Mouse (Mus musculus) cerebellum, adult 9-11 months (tissue): ENCODE data around the gene Rbm17.
"Not testable (repeated sequence)": the region's sequence is repeated elsewhere in the genome, so short reads cannot be mapped to it uniquely, and the experiment has no call there.

Experiments used
- DNase-seq: peaks from one replicate; pipeline ENCODE4 v3.0.0; 2022

Rbm17 gene

DNA sequence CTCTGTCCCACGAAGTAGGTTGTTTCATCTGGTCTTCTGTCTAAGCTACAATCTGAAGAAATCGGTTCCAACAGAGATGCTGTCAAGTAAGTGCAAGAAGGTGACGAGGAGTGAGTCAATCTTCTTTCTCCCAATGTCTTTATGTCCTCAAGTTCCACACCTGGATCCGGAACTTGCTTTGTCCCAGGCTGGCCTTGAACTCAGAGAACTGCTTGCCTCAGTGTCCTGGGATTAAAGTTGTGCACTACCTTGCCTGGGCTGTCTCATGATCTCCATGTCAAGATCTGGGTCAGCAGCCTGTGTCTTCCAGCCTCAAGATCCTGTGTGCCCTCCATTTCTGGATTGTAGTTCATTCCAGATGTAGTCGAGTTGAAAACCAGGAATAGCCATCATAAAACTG lies at the start of gene Rbm17:
Gene Rbm17, minus strand, starts transcription at position 101 of the 400 bp plus-strand sequence.
- no peak for DNase-seq

DNA sequence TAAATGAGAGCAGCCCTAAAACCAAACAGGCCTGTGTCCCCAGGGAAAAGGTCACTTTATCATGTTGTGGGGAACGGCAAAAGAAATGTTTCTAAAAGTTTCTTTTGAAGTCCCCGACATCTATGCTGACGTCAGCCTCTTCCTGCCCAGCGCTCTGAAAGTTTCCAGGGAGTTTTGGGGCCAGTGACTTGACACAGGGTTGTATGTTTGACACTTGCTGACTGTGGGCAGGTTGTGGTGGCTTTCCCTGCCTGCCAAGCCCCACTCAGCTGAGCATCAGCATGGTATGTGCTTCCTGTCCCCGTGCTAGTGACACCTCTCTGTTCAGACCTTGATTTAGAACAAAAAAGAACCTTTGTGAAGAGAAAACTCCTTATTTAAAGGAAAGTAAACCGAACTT lies 49.4 kb upstream of the Rbm17 start:
- DNase-seq = no peak

DNA sequence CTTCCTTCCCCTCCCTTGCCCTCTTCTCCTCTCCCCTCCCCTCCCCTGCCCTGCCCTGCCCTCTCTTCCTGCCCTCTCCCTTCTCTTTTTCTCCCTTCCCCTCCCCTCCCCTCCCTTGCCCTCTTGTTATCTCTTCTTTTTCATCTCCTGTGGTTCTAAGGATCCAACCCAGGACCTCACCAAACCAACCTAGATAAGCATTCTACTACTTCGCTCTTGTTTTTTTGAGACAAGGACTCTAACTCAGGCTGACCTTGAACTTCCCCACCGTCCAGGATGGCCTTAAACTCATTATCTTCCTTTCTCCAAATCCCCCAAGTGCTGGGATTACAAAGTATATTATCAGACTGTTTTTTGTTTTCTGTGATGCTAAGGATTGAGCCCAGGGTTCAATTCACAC lies 48.8 kb upstream of the Rbm17 start:
- DNase-seq = no peak

DNA sequence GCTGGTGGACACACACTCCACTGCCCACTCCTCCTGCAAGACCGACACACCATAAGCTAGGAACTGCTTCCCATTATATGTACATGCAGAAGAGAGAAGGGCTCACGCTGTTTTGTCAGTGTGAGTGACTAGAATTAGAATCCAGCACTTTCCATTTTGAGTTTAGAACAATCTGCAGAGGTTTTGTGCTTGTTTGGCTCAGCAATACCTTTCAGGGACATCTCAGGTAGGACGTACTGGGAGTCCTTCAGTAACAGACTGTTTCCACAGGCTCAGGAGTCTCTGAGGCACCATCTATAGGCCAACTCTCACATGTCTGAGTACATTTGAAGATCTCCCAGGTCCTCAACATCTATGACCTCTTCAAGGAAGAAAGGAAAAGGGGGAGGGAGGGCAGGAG lies 48.2 kb upstream of the Rbm17 start:
- no peak for DNase-seq

DNA sequence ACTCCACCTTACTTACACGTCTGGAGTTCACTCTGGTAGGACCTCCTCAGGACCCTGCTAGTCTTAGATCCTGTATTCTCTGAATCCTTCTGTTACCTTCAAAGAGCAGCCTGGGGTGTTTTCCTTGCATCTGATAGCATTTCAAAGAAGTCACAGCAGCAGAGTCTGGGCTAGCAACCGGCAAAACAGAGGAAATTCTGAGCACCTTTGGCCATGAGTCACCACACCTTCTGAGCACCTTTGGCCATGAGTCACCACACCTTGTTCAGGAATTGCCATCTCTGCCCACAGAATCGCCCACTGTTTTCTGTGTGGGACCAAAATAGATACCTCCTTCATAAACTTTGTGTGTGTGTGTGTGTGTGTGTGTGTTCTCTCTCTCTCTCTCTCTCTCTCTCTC lies 47.5 kb upstream of the Rbm17 start:
- DNase-seq = no peak

DNA sequence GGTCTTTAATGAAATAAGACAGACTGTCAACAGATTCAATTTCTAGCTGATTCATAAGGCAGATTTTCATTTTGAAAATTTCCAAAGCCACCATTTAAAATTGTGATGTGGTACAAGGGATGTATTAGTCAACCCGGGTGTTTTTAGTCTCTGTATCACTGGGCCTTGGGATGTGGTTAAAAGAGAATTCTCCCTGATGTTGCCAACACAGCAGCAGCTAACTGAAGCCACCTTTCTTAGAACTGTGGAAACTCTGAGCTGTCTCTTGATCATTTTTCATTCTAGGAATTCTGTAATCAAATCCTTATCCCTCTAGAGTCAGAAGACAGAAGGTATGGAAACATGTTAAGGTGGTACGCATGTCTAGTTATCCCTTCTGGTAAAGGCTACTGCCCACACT lies 41.3 kb upstream of the Rbm17 start:
- DNase-seq = no peak

DNA sequence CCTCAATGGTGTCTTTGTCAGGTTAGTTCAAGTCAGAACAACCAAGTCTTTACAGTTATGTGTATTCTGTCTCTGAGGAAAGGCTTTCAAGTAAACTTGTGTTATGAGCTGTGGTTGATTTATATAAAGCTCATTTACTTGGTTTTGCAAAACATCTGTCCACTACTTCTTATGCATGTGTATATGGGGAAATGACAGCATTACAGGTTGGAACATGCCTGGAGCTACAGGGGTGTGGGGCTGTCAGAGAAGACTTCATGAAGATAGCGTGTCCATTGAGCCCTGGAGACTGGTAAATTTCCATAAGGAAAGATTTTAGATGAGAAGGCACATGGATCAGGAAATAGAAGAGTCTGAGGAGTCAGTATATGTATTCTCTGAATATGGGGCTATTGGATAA lies 40.1 kb upstream of the Rbm17 start:
- no peak for DNase-seq

DNA sequence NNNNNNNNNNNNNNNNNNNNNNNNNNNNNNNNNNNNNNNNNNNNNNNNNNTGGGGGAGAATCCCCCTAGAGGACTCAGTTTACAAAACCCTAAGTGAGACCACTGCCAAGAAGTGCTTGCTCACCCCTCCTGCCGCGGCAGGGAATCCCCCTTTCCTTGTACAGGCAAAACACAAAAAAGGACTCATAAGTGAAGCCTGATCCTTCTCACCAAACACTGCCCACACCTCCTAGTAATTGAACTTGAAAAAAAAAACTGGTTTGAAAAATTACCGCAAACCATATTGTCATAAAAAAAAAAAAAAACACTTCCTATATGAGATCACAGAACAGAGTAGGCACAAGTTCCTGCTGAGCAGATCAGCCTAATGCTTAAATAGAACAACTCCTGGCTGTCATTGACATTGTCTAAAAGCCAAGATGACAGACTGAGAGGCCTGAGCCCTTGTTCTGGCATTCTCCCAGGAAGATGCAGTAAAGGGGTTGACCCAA lies 38.5 kb upstream of the Rbm17 start, which contains the start of gene Il2ra:
Gene Il2ra, plus strand, starts transcription at position 357 of the 491 bp plus-strand sequence.
- no peak for DNase-seq

DNA sequence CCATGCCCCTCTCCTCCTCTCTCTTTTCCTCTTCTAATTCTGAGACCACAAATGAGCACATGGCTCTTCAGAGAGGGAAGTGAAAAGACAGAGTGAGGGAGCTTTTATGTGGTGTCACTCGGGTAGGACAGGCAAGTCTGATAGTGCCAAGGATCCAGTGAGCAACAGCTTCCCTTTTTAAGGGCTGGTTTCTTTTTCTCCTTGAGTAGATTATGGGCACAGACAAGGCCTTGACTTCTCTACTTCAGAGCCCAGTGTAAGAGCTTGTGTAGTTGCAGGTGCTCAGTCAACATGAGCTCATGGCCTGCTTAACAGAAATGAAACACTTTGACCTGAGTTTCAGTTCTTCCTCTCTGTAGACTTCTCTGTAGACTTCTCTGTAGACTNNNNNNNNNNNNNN lies 33.2 kb upstream of the Rbm17 start:
- no peak for DNase-seq

DNA sequence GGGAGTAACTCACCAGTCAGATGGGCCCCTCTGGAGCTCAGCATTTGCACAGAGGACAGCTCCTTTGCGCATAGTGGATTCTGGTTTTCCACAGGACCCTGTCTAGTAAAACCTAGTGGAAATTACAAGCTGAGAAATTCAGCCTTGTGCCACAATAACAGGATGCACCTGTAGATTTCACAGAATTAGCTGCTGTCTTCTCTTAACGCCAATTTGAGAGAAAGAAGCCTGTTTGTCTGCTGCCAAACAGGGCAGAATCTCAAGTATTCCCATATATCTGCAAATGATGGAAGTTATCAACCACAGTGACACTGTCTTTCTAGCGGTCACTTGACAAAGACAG lies 32.2 kb upstream of the Rbm17 start:
- no peak for DNase-seq

DNA sequence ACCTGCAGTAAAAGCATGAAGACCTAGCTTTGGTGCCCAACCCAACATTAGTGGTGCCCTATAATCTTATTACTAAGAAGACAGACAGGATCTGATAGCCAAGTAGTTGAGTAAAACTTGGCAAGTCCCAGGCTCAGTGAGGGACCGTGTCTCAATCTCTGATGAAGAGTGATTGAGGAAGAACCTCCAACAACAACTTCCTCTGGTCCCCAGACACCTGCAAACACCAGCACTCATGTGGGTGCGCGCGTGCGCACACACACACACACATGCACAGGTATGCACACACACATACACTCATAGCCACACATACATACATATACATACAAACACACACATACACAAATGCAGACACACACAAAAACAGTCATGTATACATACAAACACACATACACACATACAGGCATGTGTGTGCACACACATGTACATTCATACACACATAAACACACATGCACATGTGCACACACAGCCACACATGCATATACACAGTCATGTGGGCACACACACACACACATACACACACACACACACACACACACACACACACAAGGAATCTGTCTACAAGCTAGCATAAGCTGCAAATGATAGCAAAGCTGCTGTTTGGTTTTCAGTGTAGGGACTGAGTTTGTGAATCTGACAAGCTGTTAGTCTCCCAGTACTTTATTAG lies 31.7 kb upstream of the Rbm17 start:
- no peak for DNase-seq

DNA sequence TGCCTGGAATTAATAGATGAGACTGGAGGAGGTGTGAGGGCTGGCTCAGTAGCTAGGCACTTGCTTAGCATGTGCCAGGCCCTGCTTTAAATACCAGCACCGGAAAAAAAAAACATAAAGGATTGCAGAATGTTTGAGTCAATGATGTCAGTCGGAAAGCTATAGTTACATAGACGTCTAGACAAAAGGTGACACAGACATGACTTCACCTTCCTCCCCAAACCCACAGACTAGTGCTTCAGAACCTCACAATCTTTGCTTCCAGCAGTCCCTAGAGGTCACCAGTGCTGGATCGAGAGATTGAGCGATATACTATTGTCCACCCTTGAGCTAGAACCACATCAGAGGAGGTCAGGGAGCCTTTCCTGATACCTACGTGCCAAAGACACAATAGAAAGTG lies 31.1 kb upstream of the Rbm17 start:
- DNase-seq = no peak

DNA sequence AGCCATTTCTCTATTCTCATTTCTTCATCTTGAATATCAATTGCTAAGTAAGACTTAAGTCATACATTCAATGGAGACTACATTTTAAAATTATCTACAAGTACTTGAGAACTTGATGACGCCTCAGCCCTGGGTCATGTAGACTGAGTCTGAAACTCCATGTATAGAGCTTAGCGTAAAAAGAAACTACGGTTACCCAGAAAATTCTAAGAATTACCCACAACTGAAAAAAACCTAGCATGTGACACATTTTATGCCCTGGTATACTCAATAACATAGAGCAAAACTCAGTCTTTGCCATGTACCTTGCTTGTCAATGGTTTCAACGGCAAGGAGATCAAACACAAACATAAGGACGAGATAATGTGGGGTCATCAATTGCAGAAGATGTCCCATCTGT lies 21.9 kb upstream of the Rbm17 start, which contains the start of gene Gm17490:
Gene Gm17490, minus strand, starts transcription at position 375 of the 400 bp plus-strand sequence.
- DNase-seq = no peak

DNA sequence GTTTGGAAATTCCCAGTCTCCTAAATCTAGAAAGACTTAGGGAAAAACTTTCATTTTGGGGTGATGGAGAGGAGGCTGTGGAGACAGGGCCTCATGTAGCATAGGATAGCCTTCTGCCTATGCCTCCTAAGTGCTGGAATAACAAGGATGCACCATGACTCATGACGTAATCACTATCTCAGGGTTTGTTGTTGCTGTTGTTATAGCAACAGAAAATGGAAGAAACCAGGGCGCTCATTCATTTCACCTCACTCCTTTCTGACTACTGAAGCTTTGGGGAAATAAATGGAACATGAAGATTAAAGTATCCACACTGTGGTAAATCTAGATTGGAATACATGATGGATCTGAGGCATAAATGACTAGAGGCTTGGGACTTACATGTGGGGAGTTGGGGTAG lies 19.8 kb upstream of the Rbm17 start:
- no peak for DNase-seq

DNA sequence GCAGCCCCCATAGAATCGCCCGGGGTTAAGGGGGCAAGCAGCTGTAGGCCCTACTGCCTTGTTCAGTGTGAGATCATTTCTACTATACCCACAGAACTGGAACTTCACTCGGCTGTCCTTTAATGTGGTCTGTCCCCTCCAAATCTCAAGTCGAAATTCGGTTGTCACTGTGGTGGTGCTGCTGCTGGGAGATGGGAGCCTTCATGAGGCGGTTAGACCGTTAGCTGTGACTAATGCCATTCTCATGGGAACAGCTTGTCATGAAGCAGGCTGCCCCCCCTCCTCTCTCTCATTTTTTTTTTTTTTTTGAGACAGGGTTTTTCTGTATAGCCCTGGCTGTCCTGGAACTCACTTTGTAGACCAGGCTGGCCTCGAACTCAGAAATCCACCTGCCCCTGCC lies 19.2 kb upstream of the Rbm17 start:
- no peak for DNase-seq

DNA sequence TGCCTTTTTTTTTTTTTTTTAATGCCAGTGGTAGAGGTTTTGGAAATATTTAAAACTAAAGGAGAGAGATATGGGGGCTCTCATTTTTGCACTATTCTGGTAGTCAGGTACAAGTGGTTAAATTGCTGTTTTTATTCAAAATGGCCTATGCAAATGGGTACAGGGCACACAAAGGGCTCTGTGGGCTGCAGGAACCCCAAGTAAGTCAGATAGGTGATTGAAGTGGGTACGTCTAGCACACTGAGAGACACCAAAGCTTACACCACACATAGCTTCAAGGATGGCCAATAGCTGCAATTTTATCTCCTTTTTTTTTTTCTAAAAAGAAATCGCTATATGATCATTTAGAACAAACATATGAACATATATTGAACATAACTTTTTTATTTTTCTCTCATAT lies 15.6 kb upstream of the Rbm17 start:
- no peak for DNase-seq

DNA sequence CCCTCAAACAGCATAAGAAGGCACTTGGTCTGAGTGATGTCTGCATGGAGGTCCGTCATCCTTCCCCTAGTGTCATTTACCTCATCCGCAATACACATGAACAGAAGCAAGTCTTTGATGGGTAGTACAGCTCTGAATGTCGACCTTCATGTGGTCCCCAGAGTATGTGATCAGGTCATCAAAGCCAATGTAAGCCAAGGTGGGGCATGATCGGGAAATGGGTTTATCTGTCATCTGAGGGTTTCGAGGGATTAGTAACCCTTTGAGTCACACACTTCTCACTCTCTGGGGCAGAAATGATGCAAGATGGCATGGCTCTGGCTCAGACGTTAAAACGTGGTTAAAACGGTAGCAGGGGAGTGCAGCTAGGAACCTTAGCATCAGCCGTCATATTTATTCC lies 12.9 kb upstream of the Rbm17 start:
- DNase-seq = no peak

DNA sequence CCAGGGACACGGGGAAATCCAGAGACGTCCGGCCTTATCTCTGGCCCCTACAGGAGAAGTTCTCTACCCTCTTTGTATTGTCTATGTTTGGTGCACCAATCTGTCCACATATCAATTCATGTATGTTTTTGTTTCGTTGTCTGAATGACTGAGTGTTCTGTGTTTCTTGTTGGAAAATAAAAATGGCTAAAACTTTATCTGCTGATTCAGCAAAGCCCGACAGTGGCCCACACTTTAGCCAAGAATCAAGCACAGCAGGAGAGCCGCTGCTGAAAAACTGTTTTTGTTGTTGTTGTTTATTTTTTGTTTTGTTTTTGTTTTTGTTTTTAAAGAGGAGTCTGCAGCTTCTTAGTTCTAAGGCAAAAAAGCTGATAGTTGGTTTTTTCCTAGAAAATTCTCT lies 9.0 kb upstream of the Rbm17 start:
- DNase-seq = not testable (repeated sequence)

DNA sequence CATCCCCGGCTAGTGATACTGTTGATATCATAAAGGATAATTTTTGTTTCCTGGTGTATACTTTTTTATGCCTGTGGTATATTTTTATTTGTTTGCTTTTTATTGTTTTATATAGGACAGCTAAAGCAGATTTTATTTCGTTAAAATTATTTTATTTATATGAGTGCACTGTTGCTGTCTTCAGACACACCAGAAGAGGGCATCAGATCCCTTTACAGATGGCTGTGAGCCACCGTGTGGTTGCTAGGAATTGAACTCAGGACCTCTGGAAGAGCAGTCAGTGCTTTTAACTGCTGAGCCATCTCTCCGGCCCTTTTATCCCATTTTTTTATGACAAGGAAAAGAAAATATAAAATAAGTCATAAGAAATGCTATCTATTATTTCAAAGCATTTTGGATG lies 2.8 kb upstream of the Rbm17 start:
- not testable (repeated sequence) for DNase-seq

DNA sequence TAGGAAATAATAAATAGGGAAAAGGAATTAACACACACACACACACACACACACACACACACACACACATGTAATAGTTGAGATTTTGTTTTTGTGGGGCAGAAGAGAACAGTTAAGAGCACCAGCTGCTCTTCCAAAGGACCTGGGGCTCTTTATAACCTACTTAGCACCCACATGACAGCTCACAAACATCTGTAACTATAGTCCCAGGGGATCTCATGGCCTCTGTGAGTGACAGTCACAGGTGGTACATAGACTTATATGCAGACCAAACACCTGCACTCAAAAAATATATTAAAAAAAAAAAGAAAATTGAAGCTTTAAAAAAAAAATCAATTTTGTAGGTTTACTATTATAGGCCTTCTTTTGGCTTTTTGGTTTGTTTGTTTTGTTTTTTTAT lies 958 bp upstream of the Rbm17 start:
- no peak for DNase-seq

DNA sequence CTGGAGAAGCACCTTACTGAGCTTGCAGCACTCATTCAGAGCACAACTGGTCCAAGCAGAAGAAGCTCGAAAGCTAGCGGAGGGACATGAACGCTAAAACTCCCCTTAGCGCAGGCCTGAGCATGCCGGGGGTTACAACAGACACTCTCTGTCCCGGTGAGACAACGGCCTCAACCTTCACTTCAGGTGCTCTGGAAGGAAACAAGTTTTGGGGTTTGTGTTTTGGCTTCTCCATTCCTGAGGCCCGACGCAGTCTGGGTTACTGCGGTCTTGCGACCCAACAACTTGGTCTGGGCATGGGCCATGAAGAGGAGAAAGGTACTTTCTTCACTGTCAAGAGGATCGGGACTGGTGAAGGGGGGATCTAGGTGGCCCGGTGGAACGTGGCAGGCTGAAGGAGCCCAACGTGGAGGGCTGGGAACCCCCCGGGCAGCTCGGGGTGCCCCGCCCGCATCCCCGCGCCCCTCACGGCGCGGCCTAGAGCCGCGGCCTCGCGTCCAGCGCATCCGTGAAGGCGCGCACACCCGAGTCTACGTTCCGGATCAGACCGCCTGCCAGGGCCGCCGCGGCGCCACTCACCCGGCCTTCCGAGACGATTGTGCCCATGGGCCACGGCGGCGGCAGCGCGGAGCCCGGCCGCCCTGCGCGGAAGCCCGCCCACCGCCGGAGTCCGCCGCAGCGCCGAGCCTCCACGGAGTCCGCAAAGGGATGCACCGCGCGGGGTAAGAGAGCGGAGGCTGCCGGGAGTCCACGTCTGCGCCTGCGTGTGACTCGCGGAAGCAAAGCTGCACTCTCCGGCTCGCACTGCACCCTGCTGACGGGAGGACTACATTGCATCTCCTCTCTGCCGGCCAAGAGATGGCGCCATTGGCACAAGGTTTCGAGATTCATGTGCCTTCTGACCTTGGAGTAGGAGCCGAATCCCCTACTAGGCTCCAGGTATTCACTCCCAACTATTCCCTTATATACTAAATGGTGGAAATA lies 1.2 kb downstream of the Rbm17 start:
- peak; percentile 94 for DNase-seq

DNA sequence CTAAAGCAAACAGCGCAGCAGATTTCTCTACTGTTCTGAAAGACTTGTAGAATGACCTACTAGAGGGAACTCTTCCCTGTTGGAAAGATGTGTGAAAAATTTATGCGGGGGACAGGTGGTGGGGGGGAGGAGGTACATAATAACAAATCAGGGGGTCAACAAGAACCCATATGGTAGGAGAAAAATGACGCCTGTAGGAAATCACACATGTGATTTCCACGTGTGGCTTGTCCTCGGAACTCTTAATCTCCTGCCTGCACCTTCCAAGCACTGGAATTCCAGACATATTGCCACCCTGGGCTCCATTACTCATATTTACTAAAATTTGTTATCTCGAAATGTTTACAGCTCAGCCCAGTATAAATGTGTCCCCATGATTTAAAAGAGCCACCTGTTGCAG lies 2.2 kb downstream of the Rbm17 start:
- no peak for DNase-seq

DNA sequence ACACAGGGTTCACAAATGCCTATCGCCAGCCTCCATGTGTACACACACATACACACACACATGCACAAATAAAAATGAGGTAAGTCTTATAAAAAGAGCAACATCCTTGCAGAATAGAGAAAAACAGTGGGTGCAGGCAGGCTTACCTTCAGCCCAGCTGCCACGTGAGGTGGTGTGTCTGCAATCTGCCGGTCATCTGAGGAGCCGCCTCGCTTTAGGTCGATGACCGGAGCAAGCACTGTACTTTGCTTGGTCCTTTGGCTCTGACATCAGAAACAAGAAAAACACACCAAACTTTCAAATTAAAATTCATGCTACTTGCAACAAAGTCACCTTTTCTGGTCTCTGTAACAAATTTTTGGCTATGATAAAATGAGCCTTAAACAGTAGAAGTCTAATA lies 6.0 kb downstream of the Rbm17 start:
- no peak for DNase-seq

DNA sequence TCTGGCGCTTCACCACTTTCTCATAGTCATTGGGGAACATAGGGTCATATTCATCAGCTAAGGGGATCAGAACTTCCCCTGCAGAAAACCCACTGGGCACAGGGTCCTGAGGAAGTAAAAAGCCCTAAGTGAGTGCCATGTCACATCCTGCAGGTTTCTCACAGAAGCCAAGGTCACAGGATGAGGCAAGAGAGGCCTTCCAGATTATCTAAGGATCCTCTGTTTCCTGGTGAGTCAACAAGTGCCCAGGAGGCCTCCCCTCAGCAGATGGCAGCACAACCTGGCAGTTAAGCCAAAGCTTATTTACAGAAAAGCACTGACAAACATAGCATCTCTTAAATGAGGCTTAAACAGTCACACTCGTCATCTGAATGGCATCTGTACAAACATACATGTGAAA lies 7.3 kb downstream of the Rbm17 start:
- DNase-seq = no peak
